Mouse (Mus musculus) gonadal fat pad, adult 2 months (tissue): Measurements from ENCODE around the gene Nol11. TPM values are rescaled to one million over a fixed set of nuclear protein-coding genes. Genes with fewer than 3 reads are reported as not detected.

Experiments
- polyA plus RNA-seq: library from polyadenylated mRNA; depleted of rRNA; stranded (reverse); fragments of >200 nt; gene quantifications from 2 replicates; pipeline ENCODE4 v1.2.3, GENCODE M21; 2012; rRNA removed

Nol11 gene
- polyA plus RNA-seq, 1 experiment = 8.5 TPM

Other genes starting within 250 kb of the Nol11 start
- 12.9 and 16.0 TPM in 2 replicates for gene Kpna2, start 189.8 kb downstream of the Nol11 start, polyA plus RNA-seq
- gene 1810010H24Rik, start 163.7 kb downstream of the Nol11 start, polyA plus RNA-seq = 3.9 and 4.5 TPM in 2 replicates
- 16.7 and 22.4 TPM in 2 replicates for gene Bptf, start 57.3 kb downstream of the Nol11 start, polyA plus RNA-seq